8 mouse cellular contexts compared by ENCODE assay signal in genomic region chr2:160648097-160648496, GRCm38 (mm10). TPM values are rescaled to one million over a fixed set of nuclear protein-coding genes. Genes with fewer than 3 reads are reported as not detected.
DNase-seq lines count a peak whose midpoint lies in the region; ATAC-seq and TF ChIP-seq lines count a peak whose summit lies in the region.

No protein-coding gene starts in this region.

- intact Hi-C loops in heart, adult 2 months (cut with DNase I): loop anchor here (5.0 kb wide), 2 partner anchors 36 to 54 kb away; no protein-coding TSS in a partner anchor

- TF ChIP-seq CTCF in heart, adult 2 months (IDR thresholded peaks at IDR 0.05): no peak
- no peak for TF ChIP-seq CTCF in C2C12 (IDR thresholded peaks at IDR 0.05; ENCODE audit: control insufficient read depth, insufficient read depth, insufficient read length)

- H3K36me3 ChIP-seq in heart, adult 2 months (ENCODE audit: control insufficient read depth, insufficient read depth, low read length): peaks cover 26% of the 10 kb centered on the region
- peaks cover 33% of the 10 kb centered on the region for H3K36me3 ChIP-seq in C2C12 (ENCODE audit: control insufficient read depth, insufficient read depth)
- H3K36me3 ChIP-seq in forebrain, embryonic 13.5 days (ENCODE audit: poor library complexity, severe bottlenecking): peaks cover 11% of the 10 kb centered on the region
- H3K36me3 ChIP-seq in liver, embryonic 12.5 days: peaks cover 31% of the 10 kb centered on the region

- TF ChIP-seq EP300 in heart, adult 2 months (IDR thresholded peaks at IDR 0.05; ENCODE audit: insufficient read depth, low read depth, low read length): no peak

- peaks cover 4% of the 10 kb centered on the region for H3K79me2 ChIP-seq in heart, adult 2 months (replicated peaks; ENCODE audit: control insufficient read depth, insufficient read depth, low read length)
- peaks cover 74% of the 10 kb centered on the region for H3K79me2 ChIP-seq in C2C12 (ENCODE audit: control insufficient read depth, insufficient read depth)

- H3K9ac ChIP-seq in heart, adult 2 months (ENCODE audit: low read depth, low read length): no peak overlapping the region
- H3K9ac ChIP-seq in forebrain, embryonic 13.5 days: peak overlapping the region; percentile 100
- H3K9ac ChIP-seq in liver, embryonic 12.5 days: peak overlapping the region; percentile 100

- no peak for DNase-seq in heart, adult 2 months
- no peak for DNase-seq in heart, adult 18-20 months
- no peak for DNase-seq in adrenal gland, adult 2 months
- DNase-seq in cerebellum, postnatal 14 days: no peak
- DNase-seq in adrenal gland, adult (ENCODE audit: inconsistent age in 2 of 2, low spot score in 1 of 2): no peak

- ATAC-seq in forebrain, embryonic 13.5 days: no peak
- peak; percentile 3; the same call in 1 of the 2 replicates for ATAC-seq in liver, embryonic 12.5 days

- no peak overlapping the region for H3K27ac ChIP-seq in heart, adult 2 months
- no peak overlapping the region for H3K27ac ChIP-seq in forebrain, embryonic 13.5 days
- H3K27ac ChIP-seq in liver, embryonic 12.5 days: peak overlapping the region; percentile 71

- peak overlapping the region; percentile 96; the same call in 1 of the 2 replicates for H3K4me3 ChIP-seq in heart, adult 2 months
- peak overlapping the region; percentile 96 for H3K4me3 ChIP-seq in C2C12 (ENCODE audit: insufficient read depth, poor library complexity, severe bottlenecking)
- peak overlapping the region; percentile 100 for H3K4me3 ChIP-seq in forebrain, embryonic 13.5 days
- H3K4me3 ChIP-seq in liver, embryonic 12.5 days: peak overlapping the region; percentile 100

- no peak overlapping the region for H3ac ChIP-seq in C2C12 (ENCODE audit: control insufficient read depth, insufficient read length, low read depth)

- H3K27me3 ChIP-seq in heart, adult 2 months (ENCODE audit: control insufficient read depth, insufficient read depth, low read length): no peaks in the 10 kb centered on the region
- H3K27me3 ChIP-seq in C2C12 (ENCODE audit: control insufficient read depth, insufficient read depth, insufficient read length): no peaks in the 10 kb centered on the region
- no peaks in the 10 kb centered on the region for H3K27me3 ChIP-seq in forebrain, embryonic 13.5 days
- no peaks in the 10 kb centered on the region; the same call in 1 of the 2 replicates for H3K27me3 ChIP-seq in liver, embryonic 12.5 days (replicated peaks)

- H3K4me2 ChIP-seq in forebrain, embryonic 13.5 days: peak overlapping the region; percentile 90
- peak overlapping the region; percentile 90 for H3K4me2 ChIP-seq in liver, embryonic 12.5 days

- WGBS in heart, adult 2 months: 38% methylated on average over 2 of the region's 2 CpGs
- 24% methylated on average over 2 of the region's 2 CpGs for WGBS in forebrain, embryonic 13.5 days
- WGBS in liver, embryonic 12.5 days (ENCODE audit: insufficient replicate concordance): 18% methylated on average over 2 of the region's 2 CpGs

- no peak for TF ChIP-seq POLR2A in heart, adult 2 months (IDR thresholded peaks at IDR 0.05; ENCODE audit: insufficient read depth, low read depth, low read length)

- peaks cover 63% of the 10 kb centered on the region for H3K79me3 ChIP-seq in C2C12 (ENCODE audit: low read depth)

- peaks cover 11% of the 10 kb centered on the region for H3K4me1 ChIP-seq in heart, adult 2 months (ENCODE audit: control insufficient read depth, insufficient read depth, low read length)
- H3K4me1 ChIP-seq in forebrain, embryonic 13.5 days: peaks cover 38% of the 10 kb centered on the region
- H3K4me1 ChIP-seq in liver, embryonic 12.5 days: peaks cover 58% of the 10 kb centered on the region

- H3K9me3 ChIP-seq in forebrain, embryonic 13.5 days (replicated peaks): no peaks in the 10 kb centered on the region
- H3K9me3 ChIP-seq in liver, embryonic 12.5 days (replicated peaks): no peaks in the 10 kb centered on the region

TF ChIP-seq in C2C12, 6 proteins besides CTCF, POLR2A, EP300 and RAD21:
- TF ChIP-seq USF1 (IDR thresholded peaks at IDR 0.05; ENCODE audit: low read depth) (no peak), CEBPB (IDR thresholded peaks at IDR 0.05; ENCODE audit: low read depth) (no peak), FOSL1 (IDR thresholded peaks at IDR 0.05; ENCODE audit: insufficient read depth, low read length, poor library complexity, severe bottlenecking) (no peak), MAX (IDR thresholded peaks at IDR 0.05) (no peak), MYOD1 (IDR thresholded peaks at IDR 0.05; ENCODE audit: control insufficient read depth, insufficient read length, low read depth) (no peak), MYOG (IDR thresholded peaks at IDR 0.05; ENCODE audit: control insufficient read depth, extremely low read depth, insufficient read length) (no peak)
TF ChIP-seq in C2C12: peak in this region for 0.

RNA-seq across cellular contexts. Expression of gene Top1, which starts 2.4 kb away (rescaled TPM):
- 10 to 100 TPM; 44.1 to 46.8 TPM for total RNA-seq in heart, adult 2 months (2021)
- 5.6 and 6.9 TPM in 2 replicates for polyA plus RNA-seq in heart, adult 2 months (2012; rRNA removed)
- total RNA-seq in heart, adult 18-20 months (2021): 10 to 100 TPM; 39.9 to 42.8 TPM
- polyA plus RNA-seq in C2C12 (2012; fragmentation: generic; extraction: Trizol): 21.5 TPM
- 126 and 149 TPM in 2 replicates for polyA plus RNA-seq in forebrain, embryonic 13.5 days (2015; fragmentation: Nextera tagmentation; extraction: Ambion mirVana)
- polyA plus RNA-seq in liver, embryonic 12.5 days (2016; fragmentation: Nextera tagmentation; extraction: Ambion mirVana): 83.7 and 87.7 TPM in 2 replicates
- 100 to 1,000 TPM in 1 of 2 experiments, 10 to 100 TPM in 1; 61.4 to 104 TPM for total RNA-seq in adrenal gland, adult 2 months (2021)
- polyA plus RNA-seq in adrenal gland, adult 2 months (2012; rRNA removed): 46.1 and 66.4 TPM in 2 replicates
